Mouse (Mus musculus) liver, embryonic 16.5 days (tissue): ENCODE measurements around the gene Nat9. TPM values are rescaled to one million over a fixed set of nuclear protein-coding genes. Genes with fewer than 3 reads are reported as not detected.

ENCODE experiments used
- ATAC-seq: fragments of 200-750 bp; cut with Nextera tagmentation; 2 replicates; pipeline ENCODE4 v1.8.0; 2017; ENCODE audit warnings: low read depth, mild to moderate bottlenecking, moderate number of reproducible peaks, moderate library complexity
- H3K27ac ChIP-seq: fragments of 300-500 bp; sonication (generic); 2 replicates; pipeline ENCODE4 v1.5.1; 2014; ENCODE audit warnings: mild to moderate bottlenecking, low read length
- H3K27me3 ChIP-seq: fragments of 300-500 bp; sonication (generic); 2 replicates; pipeline ENCODE4 v1.6.1; 2014; ENCODE audit warnings: low read depth, low read length, mixed read lengths; ENCODE audit not compliant: control insufficient read depth, insufficient read depth
- H3K36me3 ChIP-seq: fragments of 300-500 bp; sonication (generic); 2 replicates; pipeline ENCODE4 v1.6.1; 2014; ENCODE audit warnings: mild to moderate bottlenecking; ENCODE audit not compliant: control insufficient read depth, insufficient read depth
- H3K4me1 ChIP-seq: fragments of 300-500 bp; sonication (generic); 2 replicates; pipeline ENCODE4 v1.6.1; 2014; ENCODE audit warnings: low read depth, low read length, mixed read lengths; ENCODE audit not compliant: control insufficient read depth
- H3K4me2 ChIP-seq: fragments of 300-500 bp; sonication (generic); 2 replicates; pipeline ENCODE4 v1.6.1; 2014; ENCODE audit warnings: low read depth, low read length, mixed read lengths
- H3K4me3 ChIP-seq: fragments of 300-500 bp; sonication (generic); 2 replicates; pipeline ENCODE4 v1.5.1; 2014; ENCODE audit warnings: low read depth, mild to moderate bottlenecking, low read length
- H3K9ac ChIP-seq: fragments of 300-500 bp; sonication (generic); 2 replicates; pipeline ENCODE4 v1.6.1; 2014; ENCODE audit warnings: low read depth, low read length
- H3K9me3 ChIP-seq: fragments of 300-500 bp; sonication (generic); replicated peaks from 2 replicates; pipeline ENCODE4 v1.6.1; 2016; ENCODE audit warnings: low read length; ENCODE audit not compliant: control insufficient read depth
- WGBS: fragments of 180-500 bp; shearing (Covaris S2); extraction: QIAGEN DNeasy Blood & Tissue Kit; methylation state at CpG from one replicate; pipeline ENCODE4 v1.1.7; 2014; ENCODE audit not compliant: insufficient replicate concordance; 5-methylcytosine and 5-hydroxymethylcytosine counted together
- polyA plus RNA-seq: library from polyadenylated mRNA; unstranded; fragments of >200 nt; fragmentation: Nextera tagmentation; extraction: Ambion mirVana; gene quantifications from 2 replicates; pipeline ENCODE4 v1.2.1, GENCODE M21; 2015

Gene Nat9
- polyA plus RNA-seq, 1 experiment from 2014 or later, result 12.7 TPM

GRCm38 (mm10) chr11:115219685-115220084 lies 32.0 kb upstream of the Nat9 start:
- no peak overlapping the region for H3K4me2 ChIP-seq
- H3K4me3 ChIP-seq, result no peak overlapping the region
- H3K9me3 ChIP-seq, result no peaks in the 10 kb centered on the region
- H3K27me3 ChIP-seq, result no peaks in the 10 kb centered on the region
- H3K9ac ChIP-seq, result no peak overlapping the region
- ATAC-seq, result peak; percentile 19; the same call in 1 of the 2 replicates
- H3K4me1 ChIP-seq, result peaks cover 13% of the 10 kb centered on the region
- H3K36me3 ChIP-seq, result no peaks in the 10 kb centered on the region; the same call in 1 of the 2 replicates
- WGBS, result 59% methylated on average over 10 of the region's 10 CpGs
- peak overlapping the region; percentile 35 for H3K27ac ChIP-seq

- peaks cover 13% of the 10 kb centered on the region for H3K4me1 ChIP-seq
- no peaks in the 10 kb centered on the region; the same call in 1 of the 2 replicates for H3K36me3 ChIP-seq
- H3K4me3 ChIP-seq, result no peak overlapping the region
- peak; percentile 55 for ATAC-seq
- H3K9ac ChIP-seq, result no peak overlapping the region
- no peak overlapping the region for H3K4me2 ChIP-seq
- 37% methylated on average over 9 of the region's 9 CpGs for WGBS
- peak overlapping the region; percentile 35 for H3K27ac ChIP-seq
- H3K9me3 ChIP-seq, result no peaks in the 10 kb centered on the region
- H3K27me3 ChIP-seq, result no peaks in the 10 kb centered on the region
Measured at GRCm38 (mm10) chr11:115219263-115219662, 31.6 kb upstream of the Nat9 start.

- H3K4me2 ChIP-seq, result no peak overlapping the region
- H3K27me3 ChIP-seq, result no peaks in the 10 kb centered on the region
- no peak for ATAC-seq
- WGBS, result 43% methylated on average over 18 of the region's 18 CpGs
- no peak overlapping the region for H3K9ac ChIP-seq
- H3K4me1 ChIP-seq, result peaks cover 13% of the 10 kb centered on the region
- no peaks in the 10 kb centered on the region for H3K9me3 ChIP-seq
- no peak overlapping the region for H3K27ac ChIP-seq
- no peaks in the 10 kb centered on the region; the same call in 1 of the 2 replicates for H3K36me3 ChIP-seq
- no peak overlapping the region for H3K4me3 ChIP-seq
Measured at GRCm38 (mm10) chr11:115217439-115218410, 30.1 kb upstream of the Nat9 start.

- WGBS, result 49% methylated on average over 5 of the region's 5 CpGs
- H3K36me3 ChIP-seq, result no peaks in the 10 kb centered on the region
- peaks cover 13% of the 10 kb centered on the region for H3K4me1 ChIP-seq
- no peak overlapping the region for H3K4me3 ChIP-seq
- ATAC-seq, result no peak
- no peaks in the 10 kb centered on the region for H3K27me3 ChIP-seq
- H3K9me3 ChIP-seq, result no peaks in the 10 kb centered on the region
- no peak overlapping the region for H3K27ac ChIP-seq
- H3K4me2 ChIP-seq, result no peak overlapping the region
- H3K9ac ChIP-seq, result no peak overlapping the region
Measured at GRCm38 (mm10) chr11:115215123-115215522, 27.5 kb upstream of the Nat9 start.

- 55% methylated on average over 13 of the region's 13 CpGs for WGBS
- no peaks in the 10 kb centered on the region for H3K27me3 ChIP-seq
- no peaks in the 10 kb centered on the region for H3K9me3 ChIP-seq
- H3K4me3 ChIP-seq, result no peak overlapping the region
- no peak overlapping the region for H3K27ac ChIP-seq
- peak; percentile 43 for ATAC-seq
- H3K36me3 ChIP-seq, result no peaks in the 10 kb centered on the region
- no peaks in the 10 kb centered on the region; the same call in 1 of the 2 replicates for H3K4me1 ChIP-seq
- H3K9ac ChIP-seq, result no peak overlapping the region
- H3K4me2 ChIP-seq, result no peak overlapping the region
Measured at GRCm38 (mm10) chr11:115212116-115212515, 24.5 kb upstream of the Nat9 start.

GRCm38 (mm10) chr11:115209958-115210357 lies 22.3 kb upstream of the Nat9 start:
- H3K9me3 ChIP-seq, result no peaks in the 10 kb centered on the region
- H3K27me3 ChIP-seq, result no peaks in the 10 kb centered on the region
- ATAC-seq, result no peak
- WGBS, result 72% methylated on average over 7 of the region's 7 CpGs
- no peak overlapping the region for H3K4me2 ChIP-seq
- 0 out of 2 replicates have a peak overlapping the region, but pooled peaks have one; percentile 2 for H3K27ac ChIP-seq
- no peaks in the 10 kb centered on the region; the same call in 1 of the 2 replicates for H3K4me1 ChIP-seq
- H3K4me3 ChIP-seq, result no peak overlapping the region
- no peaks in the 10 kb centered on the region for H3K36me3 ChIP-seq
- H3K9ac ChIP-seq, result no peak overlapping the region

GRCm38 (mm10) chr11:115208776-115209732 lies 21.4 kb upstream of the Nat9 start:
- WGBS, result 62% methylated on average over 25 of the region's 25 CpGs
- no peak for ATAC-seq
- Histone ChIP-seq H3K4me2 (no peak overlapping the region), H3K27me3 (no peaks in the 10 kb centered on the region), H3K27ac (0 out of 2 replicates have a peak overlapping the region, but pooled peaks have one; percentile 2), H3K4me3 (no peak overlapping the region), H3K4me1 (no peaks in the 10 kb centered on the region; the same call in 1 of the 2 replicates), H3K36me3 (no peaks in the 10 kb centered on the region), H3K9me3 (no peaks in the 10 kb centered on the region), H3K9ac (no peak overlapping the region)

- Histone ChIP-seq H3K36me3 (no peaks in the 10 kb centered on the region), H3K27ac (no peak overlapping the region), H3K27me3 (no peaks in the 10 kb centered on the region), H3K4me2 (no peak overlapping the region), H3K4me3 (no peak overlapping the region), H3K9me3 (no peaks in the 10 kb centered on the region), H3K4me1 (no peaks in the 10 kb centered on the region; the same call in 1 of the 2 replicates), H3K9ac (no peak overlapping the region)
- 83% methylated on average over 12 of the region's 12 CpGs for WGBS
- ATAC-seq, result no peak
Measured at GRCm38 (mm10) chr11:115208126-115208525, 20.5 kb upstream of the Nat9 start.
